ENCODE assay signal across 5 mouse cellular contexts in the genomic region with DNA sequence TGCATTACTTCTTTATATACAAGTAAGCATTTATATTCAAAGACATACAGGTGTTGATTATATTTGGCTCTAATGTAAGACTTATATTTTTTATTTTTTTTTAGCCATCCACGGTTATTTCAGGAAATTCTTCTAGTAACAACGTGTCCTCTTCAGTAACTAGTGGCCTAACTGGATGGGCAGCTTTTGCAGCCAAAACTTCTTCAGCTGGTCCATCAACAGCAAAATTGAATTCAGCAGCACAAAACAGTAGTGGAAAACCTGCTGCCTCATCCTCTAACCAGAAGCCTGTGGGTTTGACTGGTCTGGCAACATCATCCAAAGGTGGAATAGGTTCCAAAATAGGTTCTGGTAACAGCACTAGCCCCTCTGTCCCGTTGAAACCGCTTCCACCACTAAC.
"Had no signal": no experiment of that assay in that cellular context is flagged by ENCODE, and none has a peak within 500 bp of the region (broad histone marks: within the 10 kb centered on the region; RNA-seq: fewer than 3 reads in every experiment).

No protein-coding gene starts in this region.

- DNase-seq: layer of hippocampus, adult 9-11 months; layer of hippocampus, postnatal 36 days; right cerebral cortex, postnatal 14 days; thymus, adult 2 months; thymus, postnatal 25 days had no signal
